Mouse (Mus musculus) stomach, embryonic 14.5 days (tissue): ENCODE results near the gene Mtmr10. TPM values are rescaled to one million over a fixed set of nuclear protein-coding genes. Genes with fewer than 3 reads are reported as not detected.

Experiments
- ATAC-seq: fragments of 200-750 bp; cut with Nextera tagmentation; 2 replicates; pipeline ENCODE4 v1.8.0; 2017; ENCODE audit warnings: low read depth, moderate TSS enrichment; ENCODE audit not compliant: insufficient number of reproducible peaks, insufficient read depth, low FRiP score
- H3K27ac ChIP-seq: fragments of 300-500 bp; sonication (generic); 2 replicates; pipeline ENCODE4 v1.5.1; 2014; ENCODE audit warnings: mild to moderate bottlenecking, low read length, moderate library complexity, mixed read lengths
- H3K27me3 ChIP-seq: fragments of 300-500 bp; sonication (generic); 2 replicates; pipeline ENCODE4 v1.6.1; 2014; ENCODE audit warnings: low read length, control low read depth, mixed read lengths; ENCODE audit not compliant: control insufficient read depth, insufficient read depth
- H3K36me3 ChIP-seq: fragments of 300-500 bp; sonication (generic); 2 replicates; pipeline ENCODE4 v1.6.1; 2014; ENCODE audit warnings: mild to moderate bottlenecking, control low read depth, low read length, moderate library complexity, mixed read lengths; ENCODE audit not compliant: control insufficient read depth, insufficient read depth
- H3K4me1 ChIP-seq: fragments of 300-500 bp; sonication (generic); 2 replicates; pipeline ENCODE4 v1.6.1; 2014; ENCODE audit warnings: low read length, control low read depth, mixed read lengths; ENCODE audit not compliant: control insufficient read depth, insufficient read depth
- H3K4me2 ChIP-seq: fragments of 300-500 bp; sonication (generic); replicated peaks from 2 replicates; pipeline ENCODE4 v1.6.1; 2014; ENCODE audit warnings: low read depth, low read length, control low read depth
- H3K4me3 ChIP-seq: fragments of 300-500 bp; sonication (generic); 2 replicates; pipeline ENCODE4 v1.5.1; 2014; ENCODE audit warnings: low read depth, low read length, control low read depth
- H3K9ac ChIP-seq: fragments of 300-500 bp; sonication (generic); replicated peaks from 2 replicates; pipeline ENCODE4 v1.6.1; 2014; ENCODE audit warnings: low read depth, mild to moderate bottlenecking, control low read depth, low read length, moderate library complexity, mixed read lengths
- H3K9me3 ChIP-seq: fragments of 300-500 bp; sonication (generic); 2 replicates; pipeline ENCODE4 v1.6.1; 2016; ENCODE audit warnings: low read depth, low read length, control low read depth; ENCODE audit not compliant: control insufficient read depth
- WGBS: fragments of 180-500 bp; shearing (Covaris S2); extraction: QIAGEN DNeasy Blood & Tissue Kit; methylation state at CpG from one replicate; pipeline ENCODE4 v1.1.7; 2014; 5-methylcytosine and 5-hydroxymethylcytosine counted together
- microRNA-seq: library from miRNA; unstranded; fragments of <30 nt; microRNA quantifications from one replicate; pipeline ENCODE4, GENCODE M21; 2016
- polyA plus RNA-seq: library from polyadenylated mRNA; unstranded; fragments of >200 nt; fragmentation: Nextera tagmentation; extraction: Ambion mirVana; gene quantifications from 2 replicates; pipeline ENCODE4 v1.2.1, GENCODE M21; 2014

Gene Mtmr10
- polyA plus RNA-seq, 1 experiment from 2014 or later = 11.8 TPM

DNA sequence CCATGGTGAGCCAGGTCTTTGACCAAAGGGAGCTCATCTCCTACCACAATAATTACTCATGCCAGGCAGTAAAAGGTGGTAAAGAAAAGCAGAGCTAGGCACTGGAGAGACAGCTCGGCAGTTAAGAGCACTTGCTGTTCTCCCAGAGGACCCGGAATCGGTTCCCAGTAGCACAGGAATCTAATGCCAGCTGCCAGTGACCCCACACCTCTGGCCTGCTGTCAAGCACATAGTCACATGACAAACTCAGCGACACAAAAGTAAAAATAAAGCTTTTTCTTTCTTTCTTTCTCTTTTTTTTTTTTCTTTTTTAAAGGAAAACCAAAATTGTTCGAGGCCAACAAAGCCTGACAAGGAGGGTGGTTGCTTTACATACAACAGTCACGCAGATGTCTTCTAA lies 82.4 kb downstream of the Mtmr10 start:
- H3K36me3 ChIP-seq = peaks cover 18% of the 10 kb centered on the region
- H3K4me1 ChIP-seq = peaks cover 6% of the 10 kb centered on the region; the same call in 1 of the 2 replicates
- no peak for ATAC-seq

DNA sequence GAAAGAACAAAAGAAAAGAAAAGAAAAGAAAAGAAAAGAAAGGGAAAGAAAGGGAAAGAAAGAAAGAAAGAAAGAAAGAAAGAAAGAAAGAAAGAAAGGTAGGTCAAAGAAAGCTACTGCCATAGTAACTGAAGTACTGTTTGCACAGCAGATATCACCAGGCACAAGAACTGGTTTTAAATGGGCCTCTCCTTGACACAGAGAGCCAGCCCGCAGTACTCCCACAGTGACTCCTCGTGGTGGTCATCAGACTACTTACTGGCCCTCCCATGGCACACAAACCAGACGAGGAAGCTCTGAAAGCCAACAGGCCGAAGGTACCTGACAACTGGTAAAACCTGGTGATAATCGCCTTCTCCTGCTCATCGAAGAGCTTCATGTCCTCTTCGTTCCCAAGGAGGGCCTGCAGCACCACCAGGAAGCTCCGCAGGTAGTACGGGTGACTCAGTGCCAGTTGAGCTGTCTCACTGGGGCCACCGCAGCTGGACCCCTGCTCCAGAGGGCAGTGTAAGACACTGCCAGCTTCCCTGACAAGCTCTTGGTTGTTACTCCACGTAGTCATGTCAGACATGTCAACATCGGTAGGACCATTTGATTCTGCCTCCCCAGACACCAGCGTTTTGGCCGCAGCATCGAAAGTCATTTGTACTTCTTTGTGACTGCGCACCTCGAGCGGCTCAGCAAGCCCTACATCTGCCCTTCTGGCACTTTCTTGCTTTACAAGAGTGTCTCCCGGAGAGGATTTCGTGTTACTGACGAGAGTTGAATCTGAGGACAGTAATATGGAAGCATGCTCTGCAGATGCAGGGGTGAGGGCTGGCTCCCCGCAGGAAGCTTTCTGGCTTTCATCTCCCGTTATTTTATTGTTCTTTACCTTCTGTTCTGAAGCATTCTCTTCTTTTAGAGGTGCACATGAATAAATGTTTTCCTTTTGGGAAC lies 84.8 kb downstream of the Mtmr10 start:
- ATAC-seq = no peak
- Histone ChIP-seq H3K4me3 (no peak overlapping the region), H3K27me3 (no peaks in the 10 kb centered on the region), H3K9ac (no peak overlapping the region), H3K4me2 (no peak overlapping the region), H3K27ac (no peak overlapping the region), H3K36me3 (peaks cover 10% of the 10 kb centered on the region), H3K4me1 (peaks cover 6% of the 10 kb centered on the region; the same call in 1 of the 2 replicates), H3K9me3 (no peaks in the 10 kb centered on the region)
- 90% methylated on average over 23 of the region's 23 CpGs for WGBS

More for the DNA sequence above, 82.4 kb downstream of the Mtmr10 start:
- Histone ChIP-seq H3K9ac (no peak overlapping the region), H3K4me2 (no peak overlapping the region), H3K4me3 (no peak overlapping the region), H3K27ac (no peak overlapping the region), H3K9me3 (no peaks in the 10 kb centered on the region), H3K27me3 (no peaks in the 10 kb centered on the region)
- 84% methylated on average over 6 of the region's 6 CpGs for WGBS

DNA sequence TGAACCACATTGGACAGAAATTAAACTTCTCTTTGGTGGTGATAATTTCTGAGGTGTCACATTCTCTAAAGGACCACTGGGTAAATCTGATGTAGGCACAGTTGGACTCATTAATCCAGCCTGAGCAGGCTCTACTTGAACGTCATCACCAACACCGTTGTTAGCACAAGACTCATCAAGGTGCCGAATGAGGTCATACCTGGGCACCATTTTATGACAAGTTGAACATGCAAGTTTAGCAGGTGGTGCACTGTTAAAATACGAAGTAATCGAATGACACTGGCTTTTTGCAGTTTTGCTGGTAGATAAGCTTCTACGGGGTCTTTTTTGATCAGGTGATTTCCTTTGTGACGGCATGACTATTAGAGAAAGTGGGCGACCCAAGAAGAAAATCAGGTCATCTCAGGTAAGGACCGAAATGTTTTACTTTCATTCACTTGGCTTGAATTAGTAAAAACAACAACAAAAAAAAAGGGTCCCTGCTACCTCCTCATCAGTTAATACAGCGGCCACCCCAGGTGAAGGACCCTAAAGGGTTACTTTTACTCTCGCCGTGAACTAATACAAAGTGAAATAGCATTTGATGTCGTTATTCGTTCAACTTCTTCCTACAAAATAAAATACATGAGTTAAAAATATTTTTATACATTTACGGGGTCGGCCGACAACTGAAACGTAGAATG lies 85.8 kb downstream of the Mtmr10 start:
- WGBS = 9% methylated on average over 18 of the region's 18 CpGs
- no peak; the same call in 1 of the 2 replicates for ATAC-seq
- Histone ChIP-seq H3K9ac (peak overlapping the region; percentile 73), H3K4me1 (peaks cover 6% of the 10 kb centered on the region; the same call in 1 of the 2 replicates), H3K4me2 (peak overlapping the region; percentile 67), H3K27ac (peak overlapping the region; percentile 97), H3K27me3 (no peaks in the 10 kb centered on the region), H3K9me3 (no peaks in the 10 kb centered on the region), H3K4me3 (peak overlapping the region; percentile 63), H3K36me3 (peaks cover 17% of the 10 kb centered on the region)

DNA sequence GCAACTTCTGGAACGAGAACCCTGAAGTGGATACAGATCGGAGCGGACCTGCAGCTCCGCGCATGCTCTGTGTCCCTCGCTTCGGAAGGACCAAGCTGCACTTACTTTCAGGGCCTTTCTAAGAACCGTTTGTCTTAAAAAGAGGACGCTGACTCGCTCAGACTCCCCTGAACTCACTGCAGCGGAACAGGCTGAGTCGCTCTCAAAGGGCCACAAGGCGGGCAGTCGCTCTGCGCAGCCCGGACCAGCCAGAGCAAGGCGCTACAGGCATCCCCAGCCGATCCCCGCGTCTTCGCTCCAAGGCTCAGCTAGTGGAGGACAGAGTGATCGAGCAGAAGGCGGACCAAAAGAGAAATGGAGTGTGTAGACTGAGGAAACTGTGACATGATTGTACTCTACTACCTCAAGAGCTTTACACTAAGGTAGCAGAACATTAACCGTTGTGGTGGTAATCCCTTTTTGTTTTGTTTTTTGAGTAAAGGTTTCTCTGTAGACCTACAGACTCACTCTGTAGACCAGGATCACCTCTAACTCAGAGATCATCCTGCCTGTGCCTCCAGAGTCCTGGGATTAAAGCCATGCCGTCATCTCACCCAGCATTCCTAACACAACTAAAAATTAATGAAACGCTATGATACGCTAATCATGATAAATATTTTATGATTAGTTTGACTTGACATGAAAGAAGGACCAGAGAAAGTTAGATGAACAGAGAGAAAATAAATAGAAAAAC lies 86.5 kb downstream of the Mtmr10 start, which contains the start of gene Fan1:
Gene Fan1, minus strand, starts transcription at position 266 of the 733 bp plus-strand sequence.
- Histone ChIP-seq H3K27me3 (no peaks in the 10 kb centered on the region), H3K27ac (peak within 1 kb of the TSS; percentile 97), H3K9ac (peak within 1 kb of the TSS; percentile 73), H3K4me2 (peak within 1 kb of the TSS; percentile 67), H3K36me3 (peaks cover 16% of the 10 kb centered on the region), H3K9me3 (no peaks in the 10 kb centered on the region), H3K4me1 (peaks cover 6% of the 10 kb centered on the region; the same call in 1 of the 2 replicates), H3K4me3 (peak within 1 kb of the TSS; percentile 63)
- ATAC-seq = peak; percentile 95
- 3% methylated on average over 27 of the region's 27 CpGs for WGBS

Small RNA genes within 50 kb of the gene (microRNA-seq; reads per million reads assigned to microRNA genes)
- gene Mir6416 = not detected

Other genes starting within 250 kb of the Mtmr10 start
- not detected in 2 replicates for gene Trpm1, start 133.8 kb upstream of the Mtmr10 start, polyA plus RNA-seq
- gene Fan1, start 86.4 kb downstream of the Mtmr10 start, polyA plus RNA-seq = 9.4 and 11.7 TPM in 2 replicates
- gene Mphosph10, start 104.6 kb downstream of the Mtmr10 start, polyA plus RNA-seq = 34.7 and 40.1 TPM in 2 replicates
- 74.6 and 78.5 TPM in 2 replicates for gene Mcee, start 105.0 kb downstream of the Mtmr10 start, polyA plus RNA-seq
- 7.4 and 7.6 TPM in 2 replicates for gene Apba2, start 214.1 kb downstream of the Mtmr10 start, polyA plus RNA-seq